Comparison of ENCODE assay signal across 20 mouse cellular contexts in the genomic region with DNA sequence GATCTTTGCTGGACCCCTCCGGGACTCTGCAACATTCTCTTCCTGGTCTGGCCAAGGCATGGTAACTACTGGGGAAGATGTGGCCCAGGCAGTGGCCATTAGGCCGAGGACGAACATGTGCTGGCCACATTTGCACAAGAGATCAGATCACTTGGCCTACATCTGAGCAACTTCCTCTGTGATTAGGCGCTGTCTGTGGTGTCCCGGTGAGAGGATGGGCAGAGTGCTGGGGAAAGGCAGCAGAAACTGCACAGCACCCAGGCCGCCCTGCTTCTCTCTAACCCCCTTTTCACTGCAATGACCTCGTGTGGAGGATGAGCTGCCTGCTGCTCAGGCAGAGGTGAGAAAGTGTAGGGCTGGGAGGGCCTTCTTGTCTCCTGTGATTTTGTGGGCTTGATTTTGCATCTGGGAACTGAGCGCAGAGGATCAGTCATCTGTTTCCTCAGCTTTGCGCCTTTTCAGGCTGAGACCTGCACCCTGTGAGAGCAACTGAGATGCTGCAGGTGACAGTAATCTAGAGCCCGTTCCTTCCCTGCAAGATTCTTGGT. TPM values are rescaled to one million over a fixed set of nuclear protein-coding genes. Genes with fewer than 3 reads are reported as not detected.
DNase-seq lines count a peak whose midpoint lies in the region; ATAC-seq lines count a peak whose summit lies in the region.
"Had no signal": no experiment of that assay in that cellular context is flagged by ENCODE, and none has a peak within 500 bp of the region (broad histone marks: within the 10 kb centered on the region; RNA-seq: fewer than 3 reads in every experiment).

No protein-coding gene starts in this region.

- H3K4me2 ChIP-seq in midbrain, embryonic 11.5 days: no peak overlapping the region
- no peak overlapping the region for H3K4me2 ChIP-seq in midbrain, embryonic 13.5 days (replicated peaks)
- H3K4me2 ChIP-seq in forebrain, embryonic 13.5 days: no peak overlapping the region
- H3K4me2 ChIP-seq: embryonic facial prominence, embryonic 15.5 days; liver, embryonic 15.5 days; neural tube, embryonic 15.5 days had no signal

- H3K27me3 ChIP-seq in midbrain, embryonic 11.5 days (ENCODE audit: control insufficient read depth, insufficient read depth, low read length): no peaks in the 10 kb centered on the region
- H3K27me3 ChIP-seq in midbrain, embryonic 13.5 days: no peaks in the 10 kb centered on the region
- peaks cover 2% of the 10 kb centered on the region for H3K27me3 ChIP-seq in megakaryocyte, embryonic 14.5 days (replicated peaks)
- H3K27me3 ChIP-seq in forebrain, embryonic 13.5 days: no peaks in the 10 kb centered on the region
- H3K27me3 ChIP-seq: embryonic facial prominence, embryonic 15.5 days; neural tube, embryonic 15.5 days had no signal

- no peak for ATAC-seq in midbrain, embryonic 11.5 days (ENCODE audit: low FRiP score)
- ATAC-seq in midbrain, embryonic 13.5 days: no peak
- ATAC-seq in activated CD4-positive, CD25-positive, alpha-beta regulatory T cell, adult 4 months: peak; percentile 17
- ATAC-seq in megakaryocyte progenitor cell, adult 5-6 weeks (replicated peaks; ENCODE audit: poor library complexity): no peak
- ATAC-seq in forebrain, embryonic 13.5 days: no peak

- no peaks in the 10 kb centered on the region for H3K36me3 ChIP-seq in midbrain, embryonic 11.5 days (ENCODE audit: control insufficient read depth, insufficient read depth, low read length)
- H3K36me3 ChIP-seq in midbrain, embryonic 13.5 days: no peaks in the 10 kb centered on the region
- H3K36me3 ChIP-seq in megakaryocyte, embryonic 14.5 days (replicated peaks; ENCODE audit: low read length): peaks cover 24% of the 10 kb centered on the region
- H3K36me3 ChIP-seq in forebrain, embryonic 13.5 days (ENCODE audit: poor library complexity, severe bottlenecking): no peaks in the 10 kb centered on the region
- H3K36me3 ChIP-seq: embryonic facial prominence, embryonic 15.5 days; forebrain, embryonic 10.5 days; heart, embryonic 10.5 days; liver, embryonic 15.5 days; neural tube, embryonic 15.5 days had no signal

- H3K9me3 ChIP-seq in midbrain, embryonic 11.5 days (ENCODE audit: control insufficient read depth, low read length): no peaks in the 10 kb centered on the region
- H3K9me3 ChIP-seq in midbrain, embryonic 13.5 days: no peaks in the 10 kb centered on the region
- H3K9me3 ChIP-seq in megakaryocyte, embryonic 14.5 days: no peaks in the 10 kb centered on the region
- no peaks in the 10 kb centered on the region for H3K9me3 ChIP-seq in forebrain, embryonic 13.5 days (replicated peaks)
- H3K9me3 ChIP-seq: embryonic facial prominence, embryonic 15.5 days; forebrain, embryonic 10.5 days; heart, embryonic 10.5 days; liver, embryonic 15.5 days; neural tube, embryonic 15.5 days had no signal

- WGBS in midbrain, embryonic 11.5 days: 82% methylated on average over 10 of the region's 10 CpGs
- 84% methylated on average over 10 of the region's 10 CpGs for WGBS in midbrain, embryonic 13.5 days
- WGBS in forebrain, embryonic 13.5 days: 82% methylated on average over 10 of the region's 10 CpGs

- no peak overlapping the region for H3K4me3 ChIP-seq in midbrain, embryonic 11.5 days (ENCODE audit: low read depth, low read length)
- no peak overlapping the region for H3K4me3 ChIP-seq in midbrain, embryonic 13.5 days (replicated peaks)
- H3K4me3 ChIP-seq in megakaryocyte, embryonic 14.5 days (replicated peaks): peak overlapping the region; percentile 92
- no peak overlapping the region for H3K4me3 ChIP-seq in forebrain, embryonic 13.5 days
- H3K4me3 ChIP-seq: embryonic facial prominence, embryonic 15.5 days; forebrain, embryonic 10.5 days; heart, embryonic 10.5 days; liver, embryonic 15.5 days; neural tube, embryonic 15.5 days had no signal

- peak; percentile 54 for DNase-seq in midbrain, embryonic 11.5 days (ENCODE audit: low spot score, missing footprints)
- peak; percentile 53 to 58 for DNase-seq in thymus, postnatal 36 days
- no peak for DNase-seq in adrenal gland, postnatal 36 days
- DNase-seq: adrenal gland, postnatal 25 days; cerebellum, adult 8-10 months; gastrocnemius, postnatal 25 days; kidney, adult 9 months; layer of hippocampus, postnatal 36 days; left cerebral cortex, postnatal 4 days; lung, postnatal 10 days had no signal

- no peak overlapping the region for H3K9ac ChIP-seq in midbrain, embryonic 11.5 days (ENCODE audit: low read length)
- no peak overlapping the region for H3K9ac ChIP-seq in midbrain, embryonic 13.5 days (replicated peaks)
- H3K9ac ChIP-seq in forebrain, embryonic 13.5 days: no peak overlapping the region
- H3K9ac ChIP-seq: embryonic facial prominence, embryonic 15.5 days; liver, embryonic 15.5 days; neural tube, embryonic 15.5 days had no signal

- H3K4me1 ChIP-seq in midbrain, embryonic 11.5 days (ENCODE audit: control insufficient read depth, insufficient read depth, low read length): no peaks in the 10 kb centered on the region
- no peaks in the 10 kb centered on the region for H3K4me1 ChIP-seq in midbrain, embryonic 13.5 days (replicated peaks)
- H3K4me1 ChIP-seq in megakaryocyte, embryonic 14.5 days: peaks cover 87% of the 10 kb centered on the region
- no peaks in the 10 kb centered on the region for H3K4me1 ChIP-seq in forebrain, embryonic 13.5 days
- H3K4me1 ChIP-seq: embryonic facial prominence, embryonic 15.5 days; forebrain, embryonic 10.5 days; neural tube, embryonic 15.5 days had no signal

- no peak overlapping the region for H3K27ac ChIP-seq in midbrain, embryonic 11.5 days (ENCODE audit: low read depth, low read length)
- no peak overlapping the region for H3K27ac ChIP-seq in midbrain, embryonic 13.5 days
- H3K27ac ChIP-seq in forebrain, embryonic 13.5 days: no peak overlapping the region
- H3K27ac ChIP-seq: embryonic facial prominence, embryonic 15.5 days; forebrain, embryonic 10.5 days; heart, embryonic 10.5 days; neural tube, embryonic 15.5 days had no signal

RNA-seq across cellular contexts. Expression of a gene that starts 0.8 kb away (rescaled TPM):
- 0.36 and 0.56 TPM in 2 replicates for polyA plus RNA-seq in midbrain, embryonic 11.5 days (2014; fragmentation: Nextera tagmentation; extraction: Ambion mirVana)
- 0.15 and 0.27 TPM in 2 replicates for polyA plus RNA-seq in midbrain, embryonic 13.5 days (2015; fragmentation: Nextera tagmentation; extraction: Ambion mirVana)
- polyA plus RNA-seq in activated CD4-positive, CD25-positive, alpha-beta regulatory T cell, adult 4 months (2017; shearing (Covaris generic)): 10 to 100 TPM; 57.8 to 67.4 TPM
- polyA plus RNA-seq in megakaryocyte, embryonic 14.5 days (2012; ENCODE audit: insufficient read depth, low replicate concordance): 86.1 and 150 TPM in 2 replicates
- total RNA-seq in megakaryocyte progenitor cell, adult 5-6 weeks (2015): 0.10 and 0.57 TPM in 2 replicates
- 0.37 and 0.92 TPM in 2 replicates for total RNA-seq in megakaryocyte progenitor cell, adult 5-6 weeks (2017)
- polyA plus RNA-seq in forebrain, embryonic 13.5 days (2015; fragmentation: Nextera tagmentation; extraction: Ambion mirVana): 0.14 and 0.25 TPM in 2 replicates
- not detected for total RNA-seq in adrenal gland, postnatal 36 days (2021)
- total RNA-seq: adrenal gland, postnatal 25 days; gastrocnemius, postnatal 25 days had no signal

RNA-seq across cellular contexts. Expression of a gene that starts 23.2 kb away (rescaled TPM):
- polyA plus RNA-seq in midbrain, embryonic 11.5 days (2014; fragmentation: Nextera tagmentation; extraction: Ambion mirVana): 196 and 205 TPM in 2 replicates
- 143 and 158 TPM in 2 replicates for polyA plus RNA-seq in midbrain, embryonic 13.5 days (2015; fragmentation: Nextera tagmentation; extraction: Ambion mirVana)
- 1 to 10 TPM; 4.1 to 7.6 TPM for polyA plus RNA-seq in activated CD4-positive, CD25-positive, alpha-beta regulatory T cell, adult 4 months (2017; shearing (Covaris generic))
- polyA plus RNA-seq in megakaryocyte, embryonic 14.5 days (2012; ENCODE audit: insufficient read depth, low replicate concordance): 175 and 255 TPM in 2 replicates
- 377 and 404 TPM in 2 replicates for total RNA-seq in megakaryocyte progenitor cell, adult 5-6 weeks (2015)
- 204 and 210 TPM in 2 replicates for total RNA-seq in megakaryocyte progenitor cell, adult 5-6 weeks (2017)
- polyA plus RNA-seq in forebrain, embryonic 13.5 days (2015; fragmentation: Nextera tagmentation; extraction: Ambion mirVana): 151 and 168 TPM in 2 replicates
- 100 to 1,000 TPM; 244 to 346 TPM for total RNA-seq in adrenal gland, postnatal 36 days (2021)

RNA-seq across cellular contexts. Expression of a gene that starts 28.4 kb away (rescaled TPM):
- polyA plus RNA-seq in midbrain, embryonic 11.5 days (2014; fragmentation: Nextera tagmentation; extraction: Ambion mirVana): 4.7 TPM in 2 replicates
- 13.0 and 15.4 TPM in 2 replicates for polyA plus RNA-seq in midbrain, embryonic 13.5 days (2015; fragmentation: Nextera tagmentation; extraction: Ambion mirVana)
- 10 to 100 TPM; 16.3 to 25.4 TPM for polyA plus RNA-seq in activated CD4-positive, CD25-positive, alpha-beta regulatory T cell, adult 4 months (2017; shearing (Covaris generic))
- polyA plus RNA-seq in megakaryocyte, embryonic 14.5 days (2012; ENCODE audit: insufficient read depth, low replicate concordance): 0.13 TPM in 1 of 2 replicates, not detected in the other
- 0.42 and 3.0 TPM in 2 replicates for total RNA-seq in megakaryocyte progenitor cell, adult 5-6 weeks (2015)
- total RNA-seq in megakaryocyte progenitor cell, adult 5-6 weeks (2017): 1.2 TPM in 1 of 2 replicates, not detected in the other
- 14.0 and 14.2 TPM in 2 replicates for polyA plus RNA-seq in forebrain, embryonic 13.5 days (2015; fragmentation: Nextera tagmentation; extraction: Ambion mirVana)
- 1 to 10 TPM; 1.4 to 3.2 TPM for total RNA-seq in adrenal gland, postnatal 36 days (2021)

RNA-seq across cellular contexts. Expression of a gene that starts 46.4 kb away (rescaled TPM):
- 81.2 and 88.6 TPM in 2 replicates for polyA plus RNA-seq in midbrain, embryonic 11.5 days (2014; fragmentation: Nextera tagmentation; extraction: Ambion mirVana)
- 35.2 and 44.5 TPM in 2 replicates for polyA plus RNA-seq in midbrain, embryonic 13.5 days (2015; fragmentation: Nextera tagmentation; extraction: Ambion mirVana)
- polyA plus RNA-seq in activated CD4-positive, CD25-positive, alpha-beta regulatory T cell, adult 4 months (2017; shearing (Covaris generic)): 1 to 10 TPM; 5.2 to 8.5 TPM
- 5.1 and 8.1 TPM in 2 replicates for polyA plus RNA-seq in megakaryocyte, embryonic 14.5 days (2012; ENCODE audit: insufficient read depth, low replicate concordance)
- total RNA-seq in megakaryocyte progenitor cell, adult 5-6 weeks (2015): 7.2 and 7.9 TPM in 2 replicates
- total RNA-seq in megakaryocyte progenitor cell, adult 5-6 weeks (2017): 10.7 and 12.5 TPM in 2 replicates
- 63.3 and 73.3 TPM in 2 replicates for polyA plus RNA-seq in forebrain, embryonic 13.5 days (2015; fragmentation: Nextera tagmentation; extraction: Ambion mirVana)
- 1 to 10 TPM; 3.9 to 4.4 TPM for total RNA-seq in adrenal gland, postnatal 36 days (2021)

Comparison
In these comparisons a context has a peak if more than half of its experiments do, and no peak if none do; other contexts are left out.
1. DNase-seq: peak in midbrain, embryonic 11.5 days (single experiment) and thymus, postnatal 36 days (2 of 2); none in adrenal gland, postnatal 36 days (0 of 2).
2. RNA of a gene that starts 0.8 kb away (polyA plus RNA-seq): 86.1 to 150 TPM in megakaryocyte, embryonic 14.5 days and 57.8 to 67.4 TPM in activated CD4-positive, CD25-positive, alpha-beta regulatory T cell, adult 4 months; 0.36 to 0.56 TPM in midbrain, embryonic 11.5 days, 0.15 to 0.27 TPM in midbrain, embryonic 13.5 days and 0.14 to 0.25 TPM in forebrain, embryonic 13.5 days; every median in the first group is over 10 times any median in the second.
3. RNA of a gene that starts 23.2 kb away (polyA plus RNA-seq): 196 to 205 TPM in midbrain, embryonic 11.5 days, 175 to 255 TPM in megakaryocyte, embryonic 14.5 days, 151 to 168 TPM in forebrain, embryonic 13.5 days and 143 to 158 TPM in midbrain, embryonic 13.5 days; 4.1 to 7.6 TPM in activated CD4-positive, CD25-positive, alpha-beta regulatory T cell, adult 4 months; every median in the first group is over 10 times any median in the second.